Mouse (Mus musculus) Patski (cell line): ENCODE data around the gene Gtf2a2. TPM values are rescaled to one million over a fixed set of nuclear protein-coding genes. Genes with fewer than 3 reads are reported as not detected.

Experiments
- ATAC-seq: fragments of 100-300 bp; one replicate; pipeline ENCODE4 v1.8.0; 2021
- CTCF ChIA-PET: fragments of 350-600 bp; sonication (Branson Sonifier 250); formaldehyde crosslinking; loops from one replicate; lab custom pipeline; 2022; ENCODE audit warnings: inconsistent platforms; lab: Charles Lee
- POLR2A ChIA-PET: fragments of 350-600 bp; sonication (Branson Sonifier 250); formaldehyde crosslinking; loops from one replicate; lab custom pipeline; 2022; ENCODE audit warnings: antibody characterized with exemption, inconsistent platforms; lab: Charles Lee
- DNase-seq: peaks from one replicate; pipeline ENCODE4 v3.0.0-alpha.2; 2011; ENCODE audit warnings: low read depth, low spot score
- H3K27me3 ChIP-seq: fragments of 371-371 bp; one replicate; pipeline ENCODE4 v1.5.1; 2021
- CTCF ChIP-seq: fragments of 100-300 bp; IDR thresholded peaks from one replicate; pipeline ENCODE4 v1.5.1; 2021
- in situ Hi-C: fragments of 300-500 bp; cut with MboI; formaldehyde crosslinking; loops from 3 replicates; pipeline ENCODE4 v1.11.1; 2018; ENCODE audit warnings: low pct_unique_long_range_greater_than_20kb, mixed read lengths
- polyA plus RNA-seq: library from polyadenylated mRNA; unstranded; gene quantifications from one replicate; pipeline ENCODE4 v1.2.3, GENCODE M21; 2021

The Gtf2a2 gene
- 85.6 TPM for polyA plus RNA-seq

- in situ Hi-C loops, result no loop called here
- ChIA-PET POLR2A (interaction anchor here (1.0 to 1.6 kb wide), 2 partner anchors 9 to 13 kb away, joined by 3 read pairs; no protein-coding TSS in a partner anchor), CTCF (interaction anchor here (0.8 to 1.5 kb wide), 4 partner anchors 17 to 85 kb away, joined by 3 to 6 read pairs (median 4); no protein-coding TSS in a partner anchor)
- no peaks in the 10 kb centered on the region for H3K27me3 ChIP-seq
- no peak for TF ChIP-seq CTCF
- peak; percentile 78 for ATAC-seq
- DNase-seq, result no peak
These were observed at the start of gene Gtf2a2 for GRCm38 (mm10) chr9:70012408-70012901. Gene Gtf2a2 (plus strand): TSS chr9:70012550.

GRCm38 (mm10) chr9:69964370-69964769 is 48.0 kb upstream of the Gtf2a2 start:
- no peak for TF ChIP-seq CTCF
- in situ Hi-C loops, result no loop called here
- ATAC-seq, result no peak
- peaks cover 11% of the 10 kb centered on the region for H3K27me3 ChIP-seq
- DNase-seq, result no peak
- ChIA-PET POLR2A (no interaction called here), CTCF (no interaction called here)

GRCm38 (mm10) chr9:69985526-69985925 is 26.8 kb upstream of the Gtf2a2 start:
- in situ Hi-C loops, result loop anchor here (5.0 kb wide), 2 partner anchors 363 to 478 kb away; no protein-coding TSS in a partner anchor
- TF ChIP-seq CTCF, result no peak
- POLR2A ChIA-PET, result interaction anchor here (0.9 kb wide), 1 partner anchor 478 kb away, joined by 3 read pairs; no protein-coding TSS in a partner anchor
- CTCF ChIA-PET, result interaction anchor here (0.9 to 1.1 kb wide), 2 partner anchors 14 to 479 kb away, joined by 3 read pairs; no protein-coding TSS in a partner anchor
- ATAC-seq, result no peak
- no peak for DNase-seq
- H3K27me3 ChIP-seq, result peaks cover 10% of the 10 kb centered on the region

- ChIA-PET CTCF (interaction anchor here (0.8 to 1.1 kb wide), 3 partner anchors 14 to 479 kb away, joined by 3 read pairs; no protein-coding TSS in a partner anchor), POLR2A (interaction anchor here (0.9 kb wide), 1 partner anchor 478 kb away, joined by 3 read pairs; no protein-coding TSS in a partner anchor)
- H3K27me3 ChIP-seq, result peaks cover 5% of the 10 kb centered on the region
- in situ Hi-C loops, result loop anchor here (5.0 kb wide), 2 partner anchors 364 to 479 kb away; no protein-coding TSS in a partner anchor
- TF ChIP-seq CTCF, result no peak
- no peak for DNase-seq
- ATAC-seq, result no peak
These were observed 26.3 kb upstream of the Gtf2a2 start for GRCm38 (mm10) chr9:69986063-69986462.

GRCm38 (mm10) chr9:69986571-69986970 is 25.8 kb upstream of the Gtf2a2 start:
- TF ChIP-seq CTCF, result no peak
- H3K27me3 ChIP-seq, result peaks cover 4% of the 10 kb centered on the region
- ChIA-PET POLR2A (no interaction called here), CTCF (interaction anchor here (0.8 to 1.1 kb wide), 2 partner anchors 479 to 480 kb away, joined by 3 read pairs; no protein-coding TSS in a partner anchor)
- in situ Hi-C loops, result loop anchor here (5.0 kb wide), 2 partner anchors 364 to 479 kb away; no protein-coding TSS in a partner anchor
- DNase-seq (no peak), ATAC-seq (no peak)

- no peaks in the 10 kb centered on the region for H3K27me3 ChIP-seq
- ChIA-PET POLR2A (interaction anchor here (0.7 kb wide), 1 partner anchor 9 kb away, joined by 3 read pairs; no protein-coding TSS in a partner anchor), CTCF (interaction anchor here (1.3 to 1.6 kb wide), 2 partner anchors 30 to 365 kb away, joined by 3 to 8 read pairs; no protein-coding TSS in a partner anchor)
- peak; percentile 78 for TF ChIP-seq CTCF
- ATAC-seq (no peak), DNase-seq (no peak)
- in situ Hi-C loops, result loop anchor here (5.0 kb wide), 2 partner anchors 365 to 480 kb away; no protein-coding TSS in a partner anchor
These were observed 24.8 kb upstream of the Gtf2a2 start for GRCm38 (mm10) chr9:69987579-69987978.

GRCm38 (mm10) chr9:69988706-69989302 is 23.5 kb upstream of the Gtf2a2 start:
- ChIA-PET POLR2A (interaction anchor here (0.5 to 1.4 kb wide), 4 partner anchors 24 to 482 kb away, joined by 3 to 4 read pairs (median 4); no protein-coding TSS in a partner anchor), CTCF (interaction anchor here (0.7 to 1.6 kb wide), 4 partner anchors 31 to 472 kb away, joined by 3 to 8 read pairs (median 3); no protein-coding TSS in a partner anchor)
- H3K27me3 ChIP-seq, result no peaks in the 10 kb centered on the region
- in situ Hi-C loops, result loop anchor here (5.0 kb wide), 2 partner anchors 367 to 482 kb away; no protein-coding TSS in a partner anchor
- ATAC-seq (no peak), DNase-seq (no peak)
- no peak for TF ChIP-seq CTCF

GRCm38 (mm10) chr9:69989303-69990121 is 22.8 kb upstream of the Gtf2a2 start, which contains the start of gene Bnip2:
Gene Bnip2 (plus strand): TSS chr9:69989466.
- ChIA-PET CTCF (interaction anchor here (0.7 kb wide), 1 partner anchor 366 kb away, joined by 3 read pairs; no protein-coding TSS in a partner anchor), POLR2A (interaction anchor here (0.6 to 1.4 kb wide), 2 partner anchors 341 to 366 kb away, joined by 3 read pairs; no protein-coding TSS in a partner anchor)
- DNase-seq (peak; percentile 63), ATAC-seq (peak; percentile 87)
- TF ChIP-seq CTCF, result no peak
- in situ Hi-C loops, result loop anchor here (5.0 to 10.0 kb wide), 3 partner anchors 367 to 565 kb away; no protein-coding TSS in a partner anchor
- no peaks in the 10 kb centered on the region for H3K27me3 ChIP-seq

- in situ Hi-C loops, result loop anchor here (10.0 kb wide), 1 partner anchor 566 kb away; no protein-coding TSS in a partner anchor
- ChIA-PET CTCF (no interaction called here), POLR2A (no interaction called here)
- TF ChIP-seq CTCF, result no peak
- DNase-seq (no peak), ATAC-seq (no peak)
- H3K27me3 ChIP-seq, result no peaks in the 10 kb centered on the region
These were observed 22.0 kb upstream of the Gtf2a2 start for GRCm38 (mm10) chr9:69990346-69990745.
